Mouse (Mus musculus) kidney, postnatal 36 days (tissue): ENCODE data around the gene Ugp2.
"Not testable (repeated sequence)": the region's sequence is repeated elsewhere in the genome, so short reads cannot be mapped to it uniquely, and the experiment has no call there.

ENCODE experiments used
- DNase-seq, 2 experiments: peaks; one replicate each; pipeline ENCODE4 v3.0.0; 2021 to 2022; ENCODE audit warnings: mixed read lengths in 2 of 2

Ugp2 gene

DNA sequence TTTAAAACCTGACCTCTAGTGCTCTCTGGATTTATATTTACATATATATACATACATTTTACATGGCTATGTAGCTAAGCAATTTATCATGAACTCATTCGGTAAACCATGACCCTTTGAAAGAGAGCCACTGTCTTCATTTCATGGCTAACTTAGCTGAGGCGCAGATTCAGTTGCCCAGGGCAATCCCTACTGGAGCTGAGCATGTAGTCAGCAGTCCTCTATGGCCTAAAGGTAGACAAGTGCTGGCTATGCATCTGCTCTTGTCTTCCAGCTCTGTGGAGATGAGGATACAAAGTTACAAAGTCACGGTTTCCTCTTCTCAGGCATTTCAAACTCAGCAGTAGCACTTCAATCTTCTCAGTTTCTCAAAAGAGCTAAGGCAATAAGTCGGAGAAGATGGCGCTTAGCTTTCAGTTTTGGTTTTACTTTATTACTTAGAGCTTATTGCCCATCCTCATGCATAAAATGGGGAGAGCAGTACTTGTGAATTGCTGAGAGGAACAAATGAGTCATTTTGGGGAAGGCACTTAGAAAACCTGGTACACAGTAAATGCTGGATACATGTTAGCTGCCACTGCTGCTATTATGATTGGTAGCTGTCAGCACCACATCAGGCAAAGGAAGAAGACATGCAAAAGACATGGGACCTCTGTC is 38.2 kb downstream of the Ugp2 start:
- no peak for DNase-seq

DNA sequence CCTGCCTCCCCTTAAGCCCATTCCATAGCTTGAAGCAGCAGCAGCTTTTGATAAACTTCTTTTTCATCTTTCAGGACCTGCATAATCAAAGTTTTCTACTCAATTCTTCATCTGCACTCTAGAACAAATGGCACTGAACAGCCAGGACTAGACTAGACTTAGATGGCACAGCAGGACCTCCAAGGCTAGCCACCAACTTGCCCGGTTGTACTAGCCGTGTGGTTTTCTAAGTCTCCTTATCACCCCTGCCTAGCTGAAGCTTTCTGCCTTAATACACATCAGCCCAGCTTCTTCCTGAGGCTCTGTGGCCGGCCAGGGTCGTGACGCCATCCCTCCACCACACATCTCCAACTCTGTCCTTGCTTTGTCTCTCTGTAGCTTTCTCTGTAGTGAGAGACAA is 42.9 kb downstream of the Ugp2 start:
- DNase-seq = no peak

DNA sequence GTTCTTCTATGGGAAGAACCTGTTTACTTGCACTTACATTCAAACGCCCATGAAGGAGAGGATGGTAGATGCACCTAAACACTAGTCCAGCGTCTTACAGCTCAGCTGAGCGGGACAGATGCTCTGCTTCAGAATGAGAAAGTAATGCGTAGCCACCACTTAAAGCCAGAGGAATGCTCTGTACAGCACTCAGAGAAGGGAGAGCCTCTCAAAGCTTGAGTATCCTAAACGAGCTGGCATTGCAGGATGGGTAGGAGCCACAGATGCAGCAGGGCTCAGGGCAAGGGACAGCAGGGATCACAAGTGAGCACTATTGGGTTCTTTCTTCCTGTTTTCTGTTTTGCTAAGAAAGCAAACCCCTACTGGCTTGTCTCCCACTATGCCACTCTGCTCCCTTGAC is 43.5 kb downstream of the Ugp2 start:
- no peak for DNase-seq

DNA sequence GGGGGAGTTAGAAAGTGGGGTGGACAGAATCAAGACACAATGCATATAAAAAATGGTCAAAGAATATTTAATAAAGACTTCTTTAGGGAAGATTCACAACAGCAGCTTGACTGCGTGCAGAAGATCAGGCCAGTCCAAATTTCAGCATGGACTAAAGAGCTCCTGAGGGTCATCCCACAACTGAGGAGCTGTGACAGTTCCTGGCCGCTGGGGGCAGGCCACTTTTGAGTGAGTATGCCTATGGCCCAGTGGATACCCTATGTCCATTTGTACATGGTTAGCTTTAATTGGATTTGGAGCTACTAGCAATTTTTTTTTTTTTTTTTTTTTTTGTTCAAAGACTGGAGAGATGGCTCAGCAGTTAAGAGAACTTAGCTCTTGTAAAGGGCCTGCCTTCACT is 44.2 kb downstream of the Ugp2 start:
- DNase-seq = peak in 1 of 2 experiments; percentile 31

DNA sequence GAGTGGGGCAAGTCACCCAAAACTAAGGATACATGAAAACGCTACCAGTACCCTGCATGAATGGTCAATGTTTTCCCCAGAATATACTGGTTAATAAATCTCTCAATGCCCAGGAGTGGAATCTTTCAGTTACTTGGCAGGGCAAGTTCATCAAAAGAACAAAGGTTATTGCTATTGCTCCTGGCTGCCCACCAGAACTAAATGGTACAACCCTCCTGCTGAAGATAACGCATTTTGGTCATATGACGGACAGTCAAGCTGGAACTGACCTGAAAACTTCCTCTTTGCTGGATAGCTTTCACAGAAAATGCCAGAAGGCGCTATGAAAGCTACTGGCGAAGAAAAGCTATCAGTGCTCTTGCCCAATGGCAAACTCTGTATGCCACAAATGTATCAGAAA is 45.2 kb downstream of the Ugp2 start:
- DNase-seq = peak; percentile 44 to 62

DNA sequence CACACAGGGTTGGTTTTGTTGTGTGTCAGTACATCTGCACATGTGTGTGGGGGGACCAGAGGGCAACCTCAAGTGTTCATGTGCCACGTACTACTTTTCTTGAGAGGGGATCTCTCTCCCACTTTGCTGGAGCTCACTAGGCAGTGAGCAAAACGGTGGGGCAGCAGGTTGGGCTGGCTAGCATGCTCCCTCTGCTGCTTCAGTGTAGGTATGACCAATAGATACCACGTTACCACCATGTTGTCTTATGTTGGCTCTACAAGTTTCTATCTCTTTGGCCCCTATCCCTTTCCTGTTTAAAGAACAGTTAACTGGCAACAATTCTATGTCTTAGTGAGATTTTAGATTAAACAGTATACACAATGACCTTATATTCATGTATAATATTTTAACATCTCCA is 48.7 kb downstream of the Ugp2 start:
- no peak for DNase-seq

DNA sequence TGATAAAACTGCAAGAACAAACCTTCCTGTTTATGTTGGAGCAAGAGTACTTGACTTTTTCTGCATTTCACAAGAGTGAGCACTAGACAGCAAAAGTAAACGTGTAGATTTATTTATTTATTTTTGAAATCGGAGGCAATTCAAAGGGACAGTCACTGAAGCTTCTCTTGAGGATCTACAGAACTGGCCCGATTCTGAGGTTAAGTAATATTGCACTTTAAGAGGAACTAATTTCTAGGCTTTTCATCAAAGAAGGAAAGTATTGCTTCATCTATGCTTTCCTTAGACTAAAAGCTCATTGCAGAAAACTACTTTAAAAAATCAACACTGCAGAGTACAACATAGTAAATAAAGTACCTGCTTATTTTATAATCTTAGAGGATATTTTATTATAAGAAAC is 49.4 kb downstream of the Ugp2 start:
- DNase-seq = no peak

DNA sequence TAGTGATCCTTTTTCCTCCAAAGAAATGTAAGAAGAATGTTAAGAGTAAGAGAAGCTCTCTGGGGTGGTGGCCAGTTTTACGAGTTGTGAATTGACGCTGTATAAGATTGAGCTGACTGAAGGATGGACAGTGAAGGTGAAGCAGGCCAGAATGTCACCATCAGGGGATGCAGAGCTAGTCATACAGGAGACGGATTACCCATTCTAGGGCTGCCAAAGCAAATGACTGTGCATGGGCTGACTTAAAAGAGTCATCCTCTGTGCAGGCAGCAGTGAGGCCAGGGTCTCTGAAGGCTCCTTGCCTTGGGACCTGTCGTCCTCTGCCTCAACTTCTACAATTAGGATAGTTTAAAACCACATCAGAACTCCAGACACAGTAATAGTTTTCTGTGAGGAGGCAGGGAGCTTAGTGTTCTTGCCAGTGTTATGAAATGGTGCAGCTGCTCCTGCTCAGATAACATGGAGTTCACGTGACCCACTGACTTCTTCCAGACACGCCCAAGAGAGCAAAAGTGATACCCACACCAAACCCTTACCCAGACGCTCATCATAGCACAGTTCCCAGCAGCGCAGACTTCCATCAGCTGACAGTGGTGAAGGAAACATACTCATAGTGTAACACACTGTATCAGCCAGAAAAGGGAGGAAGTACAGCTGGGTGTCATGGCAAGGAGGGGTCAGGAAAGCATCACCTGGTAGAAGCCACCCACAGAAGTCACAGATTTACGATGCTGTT is 56.9 kb downstream of the Ugp2 start:
- DNase-seq = no peak

DNA sequence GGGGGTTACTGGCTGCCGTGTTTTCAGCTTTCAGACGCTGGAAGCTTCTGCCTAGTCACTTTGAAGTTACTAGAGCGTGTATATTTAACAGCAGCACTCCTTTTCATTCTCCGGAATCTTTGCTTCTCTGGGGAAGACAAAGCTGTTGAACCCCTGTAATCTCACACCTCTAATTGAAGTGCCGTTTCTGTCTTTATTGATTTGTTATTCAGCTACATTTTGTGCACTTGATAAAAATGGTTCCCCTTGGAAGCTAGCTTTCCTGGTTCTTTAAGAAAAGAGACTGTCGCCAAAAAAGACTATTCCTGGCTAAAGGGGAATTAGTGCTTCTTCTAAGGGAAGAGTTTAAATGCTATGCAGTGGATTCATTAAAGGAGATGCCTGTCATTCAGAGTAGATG is 61.5 kb downstream of the Ugp2 start:
- no peak for DNase-seq

DNA sequence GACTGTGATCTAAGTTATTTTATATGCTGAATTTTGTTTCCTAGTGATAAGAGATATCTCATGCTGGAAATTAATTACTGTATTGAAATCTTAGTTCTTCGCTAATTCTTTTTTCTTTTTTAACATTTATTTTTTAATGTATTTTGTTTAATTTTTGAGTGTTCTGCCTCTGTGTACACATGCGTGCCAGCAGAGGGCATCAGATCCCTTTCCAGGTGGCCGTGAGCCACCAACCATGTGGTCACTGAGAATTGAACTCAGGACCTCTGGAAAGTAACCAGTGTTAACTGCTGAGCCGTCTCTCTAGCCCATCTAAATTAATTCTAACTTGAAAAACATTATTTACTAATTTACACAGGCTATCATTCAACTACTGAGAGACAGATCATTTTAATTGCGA is 62.9 kb downstream of the Ugp2 start:
- peak; percentile 23 to 71 for DNase-seq

DNA sequence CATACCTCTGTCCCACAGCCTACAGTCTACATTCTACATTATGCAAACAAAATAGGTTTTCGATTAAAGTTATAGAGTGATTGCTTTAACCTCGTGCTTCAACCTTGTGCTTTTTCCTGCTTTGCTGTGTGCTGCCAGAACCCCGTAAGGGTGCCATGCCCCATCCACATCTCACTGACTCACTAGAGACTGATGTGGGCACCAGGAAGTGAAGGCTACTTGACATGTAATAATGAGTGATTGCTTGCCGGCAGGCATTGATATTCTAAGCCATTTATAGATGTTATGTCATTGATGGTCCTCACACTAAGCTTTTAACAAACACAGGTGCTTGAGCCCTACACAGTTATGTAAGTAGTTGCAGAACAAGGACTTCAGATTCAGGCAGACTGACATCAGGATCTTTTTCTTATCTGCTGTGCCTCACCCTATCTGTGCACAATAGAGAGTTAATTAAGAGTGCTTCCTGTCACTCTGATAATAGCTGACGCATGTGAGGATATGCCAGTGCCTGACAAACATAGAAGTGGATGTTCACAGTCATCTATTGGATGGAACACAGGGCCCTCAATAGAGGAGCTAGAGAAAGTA is 63.8 kb downstream of the Ugp2 start:
- no peak for DNase-seq

DNA sequence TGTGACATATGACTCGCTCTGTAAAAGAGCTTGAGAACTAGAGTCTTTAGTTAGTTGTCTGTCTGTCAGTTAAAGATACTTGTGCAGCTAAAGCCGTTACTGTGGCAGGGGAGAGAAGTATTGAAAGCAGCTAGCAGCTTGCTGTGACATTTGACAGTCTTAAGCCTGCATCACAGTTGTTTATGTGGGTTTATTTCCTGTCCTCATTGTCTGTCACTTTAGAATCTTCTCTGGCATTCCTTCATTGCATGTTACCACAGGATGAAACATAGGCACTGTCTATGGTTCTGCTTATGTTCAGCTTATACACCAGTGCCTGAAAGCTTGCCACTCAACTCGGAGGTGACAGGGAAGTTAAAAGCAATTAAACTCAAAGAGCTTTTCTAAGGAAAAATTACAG is 67.4 kb downstream of the Ugp2 start:
- no peak for DNase-seq

DNA sequence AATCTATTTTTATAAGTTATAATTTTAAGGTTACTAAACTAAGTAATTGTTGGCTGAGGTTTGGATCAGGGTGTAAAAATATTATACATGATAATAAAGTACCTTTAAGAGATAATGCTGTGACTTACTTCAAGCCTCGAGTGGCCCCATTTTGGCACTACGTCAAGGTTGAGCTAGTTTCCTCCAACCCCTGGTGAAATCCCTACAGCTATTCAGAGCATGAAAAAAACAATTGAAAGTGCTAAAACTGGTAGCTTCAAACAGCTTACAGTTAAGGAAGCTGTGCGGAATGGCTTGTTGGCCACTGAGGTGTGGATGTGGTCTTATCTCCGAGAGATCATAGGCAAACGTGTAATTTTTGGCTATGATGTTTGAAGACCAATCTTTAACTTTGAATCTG is 75.5 kb downstream of the Ugp2 start:
- DNase-seq = no peak

DNA sequence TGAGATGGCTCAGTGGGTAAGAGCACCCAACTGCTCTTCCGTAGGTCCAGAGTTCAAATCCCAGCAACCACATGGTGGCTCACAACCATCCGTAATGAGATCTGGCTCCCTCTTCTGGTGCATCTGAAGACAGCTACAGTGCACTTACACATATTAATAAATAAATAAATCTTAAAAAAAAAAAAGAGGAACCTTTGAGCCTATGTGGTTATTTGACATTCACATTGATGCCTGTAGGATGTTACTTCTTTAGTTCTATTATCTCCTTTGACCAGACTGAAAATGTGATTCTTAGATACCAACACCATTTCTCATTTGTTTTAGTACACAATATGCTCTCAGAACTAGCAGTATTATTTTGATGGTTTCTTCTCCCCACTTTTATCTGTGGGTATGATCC is 82.8 kb downstream of the Ugp2 start:
- DNase-seq = not testable (repeated sequence)

DNA sequence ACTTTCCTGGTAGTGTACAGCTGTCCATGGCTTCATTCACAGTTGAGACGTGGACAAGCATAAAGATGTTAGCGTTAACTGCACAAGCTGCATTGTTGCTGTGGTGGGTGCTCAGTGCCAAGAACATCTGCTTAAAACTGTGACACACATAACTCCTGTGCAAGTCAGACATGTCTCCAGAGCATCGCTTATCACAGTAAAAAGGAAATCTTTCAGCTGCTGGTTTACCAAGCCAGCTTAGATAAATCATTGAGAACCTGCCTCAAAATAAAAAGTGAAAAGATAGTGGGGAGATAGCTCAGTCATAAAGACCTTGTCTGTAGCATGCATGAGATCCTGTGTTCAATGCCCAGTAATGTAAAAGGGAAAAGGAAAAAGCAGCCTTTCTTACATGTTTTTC is 84.6 kb downstream of the Ugp2 start:
- no peak for DNase-seq

DNA sequence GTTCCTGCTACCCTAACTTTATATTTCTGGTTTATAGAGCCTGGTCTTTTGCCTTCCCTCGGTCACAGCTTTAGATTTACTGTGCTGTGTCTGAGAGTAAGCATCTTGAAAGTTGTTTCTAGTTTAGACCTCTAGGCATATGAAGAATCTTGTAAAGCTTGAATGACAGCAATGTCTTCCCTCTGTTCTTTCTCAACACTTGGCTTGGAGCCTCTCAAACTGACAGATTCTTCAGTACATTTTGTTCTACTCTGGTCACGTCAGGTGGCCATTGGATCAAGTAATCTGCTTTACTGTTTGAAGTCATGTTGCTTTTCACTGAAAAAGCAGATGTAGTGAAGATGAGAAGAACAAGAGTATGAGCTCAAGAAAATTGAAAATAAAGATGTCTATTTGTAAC is 94.8 kb downstream of the Ugp2 start:
- no peak for DNase-seq
